17 mouse cellular contexts compared by ENCODE assay signal in genomic region chr17:37072080-37072729, GRCm38 (mm10). TPM values are rescaled to one million over a fixed set of nuclear protein-coding genes. Genes with fewer than 3 reads are reported as not detected.
A peak's percentile ranks its signal among the peaks of the same experiment; 100 is the strongest.
DNase-seq lines count a peak whose midpoint lies in the region; ATAC-seq and TF ChIP-seq lines count a peak whose summit lies in the region.
"Had no signal": no experiment of that assay in that cellular context is flagged by ENCODE, and none has a peak within 500 bp of the region (broad histone marks: within the 10 kb centered on the region; RNA-seq: fewer than 3 reads in every experiment).

No protein-coding gene starts in this region.

- TF ChIP-seq CTCF in ES-Bruce4 (IDR thresholded peaks at IDR 0.05; ENCODE audit: low read depth, low read length), result no peak
- no peak for TF ChIP-seq CTCF in brain, embryonic 14.5 days (IDR thresholded peaks at IDR 0.05; ENCODE audit: borderline replicate concordance, extremely low read depth, insufficient read depth, insufficient read length)

- H3K4me3 ChIP-seq in ES-Bruce4 (ENCODE audit: low read depth, low read length), result peak overlapping the region; percentile 22
- no peak overlapping the region for H3K4me3 ChIP-seq in hindbrain, embryonic 11.5 days (ENCODE audit: low read depth, low read length)
- H3K4me3 ChIP-seq in midbrain, embryonic 14.5 days (replicated peaks; ENCODE audit: low read depth, low read length), result no peak overlapping the region
- H3K4me3 ChIP-seq: erythroblast, embryonic 14.5 days had no signal

- H3K9ac ChIP-seq in ES-Bruce4 (ENCODE audit: low read depth, poor library complexity, severe bottlenecking), result peak overlapping the region; percentile 35; the same call in 1 of the 2 replicates
- no peak overlapping the region; the same call in 1 of the 2 replicates for H3K9ac ChIP-seq in hindbrain, embryonic 11.5 days (ENCODE audit: low read depth, low read length)
- H3K9ac ChIP-seq in midbrain, embryonic 14.5 days (replicated peaks; ENCODE audit: low read length), result no peak overlapping the region

- H3K4me1 ChIP-seq in ES-Bruce4 (ENCODE audit: control insufficient read depth, insufficient read depth, low read length), result peaks cover 27% of the 10 kb centered on the region
- H3K4me1 ChIP-seq in hindbrain, embryonic 11.5 days (replicated peaks; ENCODE audit: control insufficient read depth, insufficient read depth, low read length), result peaks cover 3% of the 10 kb centered on the region; the same call in 1 of the 2 replicates
- H3K4me1 ChIP-seq in midbrain, embryonic 14.5 days (ENCODE audit: control insufficient read depth, insufficient read depth, low read length), result no peaks in the 10 kb centered on the region

- 54% methylated on average over 12 of the region's 12 CpGs for WGBS in hindbrain, embryonic 11.5 days
- WGBS in midbrain, embryonic 14.5 days, result 51% methylated on average over 12 of the region's 12 CpGs

- intact Hi-C loops in heart, postnatal 14 days (cut with DNase I), result no loop called here

- H3K4me2 ChIP-seq in hindbrain, embryonic 11.5 days (replicated peaks; ENCODE audit: low read depth, low read length), result no peak overlapping the region
- H3K4me2 ChIP-seq in midbrain, embryonic 14.5 days (ENCODE audit: low read length), result no peak overlapping the region
- H3K4me2 ChIP-seq: heart, embryonic 11.5 days had no signal

- peaks cover 85% of the 10 kb centered on the region for H3K36me3 ChIP-seq in ES-Bruce4 (ENCODE audit: control insufficient read depth, insufficient read depth, low read length, poor library complexity, severe bottlenecking)
- H3K36me3 ChIP-seq in hindbrain, embryonic 11.5 days (ENCODE audit: control insufficient read depth, insufficient read depth, low read length), result peaks cover 15% of the 10 kb centered on the region
- H3K36me3 ChIP-seq in midbrain, embryonic 14.5 days (ENCODE audit: control insufficient read depth, insufficient read depth, low read length), result peaks cover 95% of the 10 kb centered on the region

- peak; percentile 55 for DNase-seq in brain, embryonic 14.5 days (ENCODE audit: low read depth)
- DNase-seq in hindbrain, embryonic 11.5 days (ENCODE audit: low spot score), result no peak
- DNase-seq in midbrain, embryonic 14.5 days, result no peak
- DNase-seq in thymus, postnatal 0 days (ENCODE audit: low spot score), result no peak
- no peak for DNase-seq in heart, postnatal 14 days
- no peak for DNase-seq in urinary bladder, adult 2 months (ENCODE audit: low spot score)
- DNase-seq: adrenal gland, postnatal 36 days; kidney, postnatal 36 days; thymus, postnatal 36 days had no signal

- peak; percentile 58; the same call in 1 of the 2 replicates for ATAC-seq in hindbrain, embryonic 11.5 days (ENCODE audit: low FRiP score)
- peak; percentile 41; the same call in 1 of the 2 replicates for ATAC-seq in midbrain, embryonic 14.5 days (ENCODE audit: low FRiP score, low TSS enrichment)
- ATAC-seq: intestine, embryonic 16.5 days had no signal

- no peaks in the 10 kb centered on the region for H3K9me3 ChIP-seq in ES-Bruce4 (replicated peaks; ENCODE audit: control insufficient read depth, insufficient read depth, low read length, poor library complexity, severe bottlenecking)
- no peaks in the 10 kb centered on the region for H3K9me3 ChIP-seq in hindbrain, embryonic 11.5 days (ENCODE audit: control insufficient read depth, low read length)
- H3K9me3 ChIP-seq in midbrain, embryonic 14.5 days (ENCODE audit: control insufficient read depth, low read length), result no peaks in the 10 kb centered on the region

- TF ChIP-seq EP300 in ES-Bruce4 (IDR thresholded peaks at IDR 0.05; ENCODE audit: insufficient read depth, low read depth, low read length), result peak; percentile 58

- no peak for TF ChIP-seq POLR2A in ES-Bruce4 (IDR thresholded peaks at IDR 0.05; ENCODE audit: insufficient read depth, low read length)
- no peak for TF ChIP-seq POLR2A in brain, embryonic 14.5 days (IDR thresholded peaks at IDR 0.05; ENCODE audit: borderline replicate concordance, extremely low read depth, insufficient read depth, insufficient read length, poor library complexity, severe bottlenecking)

- H3K27ac ChIP-seq in ES-Bruce4 (ENCODE audit: insufficient read depth, low read length), result peak overlapping the region; percentile 87
- H3K27ac ChIP-seq in hindbrain, embryonic 11.5 days (ENCODE audit: low read depth, low read length), result peak overlapping the region; percentile 19; the same call in 1 of the 2 replicates
- no peak overlapping the region for H3K27ac ChIP-seq in midbrain, embryonic 14.5 days (replicated peaks; ENCODE audit: low read depth, low read length)

- no peaks in the 10 kb centered on the region for H3K27me3 ChIP-seq in ES-Bruce4 (ENCODE audit: control insufficient read depth, insufficient read depth, low read length, poor library complexity, severe bottlenecking)
- H3K27me3 ChIP-seq in hindbrain, embryonic 11.5 days (ENCODE audit: control insufficient read depth, insufficient read depth, low read length), result no peaks in the 10 kb centered on the region
- H3K27me3 ChIP-seq in midbrain, embryonic 14.5 days (ENCODE audit: control insufficient read depth, insufficient read depth, low read length), result no peaks in the 10 kb centered on the region

RNA-seq across cellular contexts. Expression of gene Olfr90, which starts 16.1 kb away (rescaled TPM):
- polyA plus RNA-seq in ES-Bruce4 (2011; ENCODE audit: insufficient read depth, insufficient read length, low read depth, missing spikeins), result 0.22 TPM in 1 of 2 replicates, not detected in the other
- not detected in 2 replicates for polyA plus RNA-seq in brain, embryonic 14.5 days (2012; rRNA removed)
- polyA plus RNA-seq in hindbrain, embryonic 11.5 days (2014; fragmentation: Nextera tagmentation; extraction: Ambion mirVana), result 0.06 TPM in 1 of 2 replicates, not detected in the other
- not detected in 2 replicates for polyA plus RNA-seq in midbrain, embryonic 14.5 days (2014; fragmentation: Nextera tagmentation; extraction: Ambion mirVana)
- not detected in 2 replicates for polyA plus RNA-seq in thymus, postnatal 0 days (2015; fragmentation: Nextera tagmentation; extraction: Ambion mirVana)
- not detected for total RNA-seq in heart, postnatal 14 days (2021)
- polyA plus RNA-seq in urinary bladder, adult 2 months (2012; rRNA removed), result not detected in 2 replicates
- total RNA-seq: adrenal gland, postnatal 36 days; gastrocnemius, adult 8-10 months; liver, adult 2 months had no signal
- polyA plus RNA-seq: erythroblast, embryonic 14.5 days; heart, embryonic 11.5 days; intestine, embryonic 16.5 days; liver, adult 2 months; lung, embryonic 16.5 days had no signal

RNA-seq across cellular contexts. Expression of gene Olfr91, which starts 25.9 kb away (rescaled TPM):
- not detected in 2 replicates for polyA plus RNA-seq in ES-Bruce4 (2011; ENCODE audit: insufficient read depth, insufficient read length, low read depth, missing spikeins)
- not detected in 2 replicates for polyA plus RNA-seq in brain, embryonic 14.5 days (2012; rRNA removed)
- polyA plus RNA-seq in hindbrain, embryonic 11.5 days (2014; fragmentation: Nextera tagmentation; extraction: Ambion mirVana), result 0.08 TPM in 1 of 2 replicates, not detected in the other
- polyA plus RNA-seq in midbrain, embryonic 14.5 days (2014; fragmentation: Nextera tagmentation; extraction: Ambion mirVana), result not detected in 2 replicates
- not detected in 2 replicates for polyA plus RNA-seq in thymus, postnatal 0 days (2015; fragmentation: Nextera tagmentation; extraction: Ambion mirVana)
- not detected for total RNA-seq in heart, postnatal 14 days (2021)
- polyA plus RNA-seq in urinary bladder, adult 2 months (2012; rRNA removed), result not detected in 2 replicates
- total RNA-seq: adrenal gland, postnatal 36 days; gastrocnemius, adult 8-10 months; left cerebral cortex, postnatal 14 days; liver, adult 2 months had no signal
- polyA plus RNA-seq: erythroblast, embryonic 14.5 days; heart, embryonic 11.5 days; intestine, embryonic 16.5 days; liver, adult 2 months; lung, embryonic 16.5 days had no signal

RNA-seq across cellular contexts. Expression of gene Gabbr1, which starts 26.4 kb away (rescaled TPM):
- 163 and 180 TPM in 2 replicates for polyA plus RNA-seq in ES-Bruce4 (2011; ENCODE audit: insufficient read depth, insufficient read length, low read depth, missing spikeins)
- polyA plus RNA-seq in brain, embryonic 14.5 days (2012; rRNA removed), result 238 and 282 TPM in 2 replicates
- 16.8 and 24.8 TPM in 2 replicates for polyA plus RNA-seq in hindbrain, embryonic 11.5 days (2014; fragmentation: Nextera tagmentation; extraction: Ambion mirVana)
- polyA plus RNA-seq in midbrain, embryonic 14.5 days (2014; fragmentation: Nextera tagmentation; extraction: Ambion mirVana), result 103 and 123 TPM in 2 replicates
- polyA plus RNA-seq in thymus, postnatal 0 days (2015; fragmentation: Nextera tagmentation; extraction: Ambion mirVana), result 2.4 and 6.8 TPM in 2 replicates
- total RNA-seq in heart, postnatal 14 days (2021), result 10 to 100 TPM; 16.9 TPM
- 72.1 and 81.4 TPM in 2 replicates for polyA plus RNA-seq in urinary bladder, adult 2 months (2012; rRNA removed)

RNA-seq across cellular contexts. Expression of gene Olfr92, which starts 47.7 kb away (rescaled TPM):
- polyA plus RNA-seq in ES-Bruce4 (2011; ENCODE audit: insufficient read depth, insufficient read length, low read depth, missing spikeins), result not detected in 2 replicates
- polyA plus RNA-seq in brain, embryonic 14.5 days (2012; rRNA removed), result not detected in 2 replicates
- polyA plus RNA-seq in hindbrain, embryonic 11.5 days (2014; fragmentation: Nextera tagmentation; extraction: Ambion mirVana), result not detected in 2 replicates
- polyA plus RNA-seq in midbrain, embryonic 14.5 days (2014; fragmentation: Nextera tagmentation; extraction: Ambion mirVana), result not detected in 2 replicates
- not detected in 2 replicates for polyA plus RNA-seq in thymus, postnatal 0 days (2015; fragmentation: Nextera tagmentation; extraction: Ambion mirVana)
- total RNA-seq in heart, postnatal 14 days (2021), result not detected
- not detected in 2 replicates for polyA plus RNA-seq in urinary bladder, adult 2 months (2012; rRNA removed)
- total RNA-seq: adrenal gland, postnatal 36 days; gastrocnemius, adult 8-10 months; left cerebral cortex, postnatal 14 days; liver, adult 2 months had no signal
- polyA plus RNA-seq: erythroblast, embryonic 14.5 days; heart, embryonic 11.5 days; intestine, embryonic 16.5 days; liver, adult 2 months; lung, embryonic 16.5 days had no signal

RNA-seq across cellular contexts. Expression of gene Mog, which starts 49.0 kb away (rescaled TPM):
- polyA plus RNA-seq in ES-Bruce4 (2011; ENCODE audit: insufficient read depth, insufficient read length, low read depth, missing spikeins), result not detected in 2 replicates
- not detected in 2 replicates for polyA plus RNA-seq in brain, embryonic 14.5 days (2012; rRNA removed)
- 0.39 and 0.61 TPM in 2 replicates for polyA plus RNA-seq in hindbrain, embryonic 11.5 days (2014; fragmentation: Nextera tagmentation; extraction: Ambion mirVana)
- 1.9 and 2.2 TPM in 2 replicates for polyA plus RNA-seq in midbrain, embryonic 14.5 days (2014; fragmentation: Nextera tagmentation; extraction: Ambion mirVana)
- polyA plus RNA-seq in thymus, postnatal 0 days (2015; fragmentation: Nextera tagmentation; extraction: Ambion mirVana), result not detected in 2 replicates
- not detected for total RNA-seq in heart, postnatal 14 days (2021)
- 0.11 and 0.18 TPM in 2 replicates for polyA plus RNA-seq in urinary bladder, adult 2 months (2012; rRNA removed)
- total RNA-seq: adrenal gland, postnatal 36 days; gastrocnemius, adult 8-10 months; liver, adult 2 months had no signal
- polyA plus RNA-seq: erythroblast, embryonic 14.5 days; heart, embryonic 11.5 days; intestine, embryonic 16.5 days; liver, adult 2 months had no signal
